Mouse (Mus musculus): ENCODE measurements around the gene Pklr. TPM values are rescaled to one million over a fixed set of nuclear protein-coding genes. Genes with fewer than 3 reads are reported as not detected.

Gene Pklr
- polyA plus RNA-seq, 1 experiment from 2014 or later = 0.98 TPM

DNA sequence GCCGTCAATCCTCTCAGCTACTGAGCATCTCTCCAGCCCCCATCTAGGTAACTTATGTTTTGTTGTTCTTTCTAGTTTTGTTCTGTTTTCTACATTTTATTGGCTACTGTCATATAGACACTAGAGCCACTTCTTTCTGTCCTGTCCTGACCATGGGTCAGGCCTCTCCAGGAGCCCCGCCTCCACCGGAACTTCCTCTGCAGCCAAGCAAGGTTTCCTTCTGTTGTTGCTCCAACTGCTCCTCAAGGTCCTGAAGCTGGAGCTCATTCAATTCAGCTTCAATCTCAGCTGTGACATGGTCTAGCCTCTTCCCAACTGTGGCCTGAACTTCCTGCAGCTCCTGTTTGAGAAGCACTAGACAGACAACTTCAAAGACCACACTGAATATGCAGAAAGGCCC is 6.0 kb upstream of the Pklr start:
- H3K27me3 ChIP-seq (replicated peaks) = peaks cover 17% of the 10 kb centered on the region
- no peak for ATAC-seq (ENCODE audit: extremely low read depth, insufficient number of reproducible peaks, low FRiP score, low TSS enrichment)
- no peak overlapping the region for H3K27ac ChIP-seq (replicated peaks)
- no peaks in the 10 kb centered on the region for H3K9me3 ChIP-seq
- WGBS = 83% methylated on average over 3 of the region's 3 CpGs
- H3K4me3 ChIP-seq = no peak overlapping the region
- no peak overlapping the region for H3K4me2 ChIP-seq
- H3K36me3 ChIP-seq = no peaks in the 10 kb centered on the region
- peaks cover 21% of the 10 kb centered on the region for H3K4me1 ChIP-seq
- H3K9ac ChIP-seq = no peak overlapping the region

DNA sequence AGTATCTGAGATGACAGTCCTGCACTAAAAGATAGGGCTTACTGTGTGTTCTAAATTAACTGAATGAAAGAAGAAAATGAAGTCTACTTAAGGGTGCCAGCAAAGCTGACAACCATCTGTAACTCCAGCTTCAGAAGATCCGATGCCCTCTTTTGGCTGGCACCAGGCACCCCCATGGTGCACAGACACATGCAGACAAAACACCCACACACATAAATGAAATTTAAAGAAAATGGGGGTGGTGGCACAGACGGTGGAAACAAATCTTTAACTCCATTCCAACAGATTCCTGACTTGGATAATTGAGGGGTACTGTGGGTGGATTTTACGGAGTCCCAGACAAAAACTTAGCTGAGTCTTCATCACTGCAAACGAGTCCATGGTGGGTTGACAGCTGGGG is 4.1 kb upstream of the Pklr start:
- Histone ChIP-seq H3K4me2 (peak overlapping the region; percentile 79), H3K36me3 (no peaks in the 10 kb centered on the region), H3K27ac (replicated peaks) (no peak overlapping the region), H3K9ac (no peak overlapping the region), H3K4me1 (peaks cover 21% of the 10 kb centered on the region), H3K9me3 (no peaks in the 10 kb centered on the region), H3K27me3 (replicated peaks) (peaks cover 33% of the 10 kb centered on the region), H3K4me3 (peak overlapping the region; percentile 48)
- 41% methylated on average over 4 of the region's 4 CpGs for WGBS
- ATAC-seq (ENCODE audit: extremely low read depth, insufficient number of reproducible peaks, low FRiP score, low TSS enrichment) = no peak

GRCm38 (mm10) chr3:89132285-89133062 is 3.5 kb upstream of the Pklr start:
- H3K9ac ChIP-seq = peak overlapping the region; percentile 75
- WGBS = 12% methylated on average over 30 of the region's 30 CpGs
- H3K36me3 ChIP-seq = no peaks in the 10 kb centered on the region
- H3K27me3 ChIP-seq (replicated peaks) = peaks cover 38% of the 10 kb centered on the region
- H3K4me1 ChIP-seq = peaks cover 21% of the 10 kb centered on the region
- H3K4me3 ChIP-seq = peak overlapping the region; percentile 48
- H3K9me3 ChIP-seq = no peaks in the 10 kb centered on the region
- ATAC-seq (ENCODE audit: extremely low read depth, insufficient number of reproducible peaks, low FRiP score, low TSS enrichment) = peak; percentile 31; the same call in 1 of the 2 replicates
- no peak overlapping the region for H3K27ac ChIP-seq (replicated peaks)
- peak overlapping the region; percentile 79 for H3K4me2 ChIP-seq

DNA sequence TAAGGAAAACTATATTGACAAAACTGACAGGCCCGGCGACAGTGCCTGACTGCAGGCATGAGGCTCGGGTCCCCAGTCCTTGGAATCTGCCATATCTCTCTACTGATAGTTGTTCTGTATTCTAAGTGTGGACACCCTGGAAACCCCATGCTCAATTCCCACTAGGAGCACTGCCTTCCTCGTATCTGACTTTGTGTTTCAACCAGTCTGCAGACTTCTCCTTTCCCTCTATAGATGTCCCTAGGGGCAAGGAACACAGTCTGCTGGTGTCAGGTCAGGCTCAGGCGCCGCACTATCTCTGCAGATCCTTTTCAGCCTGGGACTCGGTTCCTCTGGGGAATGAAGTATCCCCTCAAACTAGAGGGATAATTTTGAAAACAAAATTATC is 2.9 kb upstream of the Pklr start:
- H3K4me1 ChIP-seq = peaks cover 21% of the 10 kb centered on the region
- WGBS = 47% methylated on average over 7 of the region's 7 CpGs
- H3K9me3 ChIP-seq = no peaks in the 10 kb centered on the region
- peaks cover 38% of the 10 kb centered on the region for H3K27me3 ChIP-seq (replicated peaks)
- H3K9ac ChIP-seq = no peak overlapping the region
- no peaks in the 10 kb centered on the region for H3K36me3 ChIP-seq
- ATAC-seq (ENCODE audit: extremely low read depth, insufficient number of reproducible peaks, low FRiP score, low TSS enrichment) = no peak
- no peak overlapping the region for H3K27ac ChIP-seq (replicated peaks)
- peak overlapping the region; percentile 79; the same call in 1 of the 2 replicates for H3K4me2 ChIP-seq
- H3K4me3 ChIP-seq = no peak overlapping the region

DNA sequence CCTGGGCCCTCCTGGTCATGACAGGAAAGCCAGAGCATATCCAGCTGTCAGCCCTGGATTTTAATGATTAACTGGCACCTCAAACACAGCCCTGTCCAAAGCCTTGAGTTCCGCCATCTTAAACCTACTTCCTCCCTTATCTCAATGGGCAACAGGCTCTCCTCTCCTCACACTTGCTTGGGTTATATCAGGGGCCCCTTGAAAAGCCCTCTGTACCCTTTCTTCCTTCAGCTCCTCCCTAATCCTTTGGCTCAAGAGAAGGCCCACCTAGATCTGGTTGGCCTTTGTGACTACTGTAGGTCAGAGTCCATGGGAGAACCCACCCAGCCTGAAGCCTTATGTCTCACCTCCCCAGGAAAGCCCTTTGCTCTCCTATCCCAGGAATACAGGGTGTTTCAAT is 2.2 kb upstream of the Pklr start:
- Histone ChIP-seq H3K4me3 (no peak overlapping the region), H3K9ac (no peak overlapping the region), H3K27me3 (replicated peaks) (peaks cover 38% of the 10 kb centered on the region), H3K36me3 (no peaks in the 10 kb centered on the region), H3K27ac (replicated peaks) (no peak overlapping the region), H3K9me3 (no peaks in the 10 kb centered on the region), H3K4me1 (peaks cover 21% of the 10 kb centered on the region), H3K4me2 (no peak overlapping the region)
- 57% methylated on average over 1 of the region's 1 CpGs for WGBS
- ATAC-seq (ENCODE audit: extremely low read depth, insufficient number of reproducible peaks, low FRiP score, low TSS enrichment) = no peak

DNA sequence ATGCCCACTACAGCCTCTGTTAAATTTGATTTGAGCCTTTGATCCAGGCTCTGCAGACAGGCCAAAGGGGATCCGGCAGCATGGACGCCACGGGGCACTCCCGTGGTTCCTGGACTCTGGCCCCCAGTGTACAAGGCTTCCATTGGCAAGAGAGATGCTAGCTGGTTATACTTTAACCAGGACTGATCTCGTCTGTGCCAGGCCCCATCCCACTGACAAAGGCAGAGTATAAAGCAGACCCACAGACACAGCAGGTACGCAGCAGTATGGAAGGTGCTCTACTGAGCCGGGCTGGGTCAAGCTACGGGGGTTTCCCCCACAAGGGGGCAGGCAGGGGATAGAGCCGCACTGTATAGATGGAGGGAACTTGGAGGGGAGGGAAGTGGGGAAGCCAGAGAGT is 423 bp downstream of the Pklr start:
- WGBS = 36% methylated on average over 9 of the region's 9 CpGs

GRCm38 (mm10) chr3:89144821-89145220 is 8.9 kb downstream of the Pklr start:
- Histone ChIP-seq H3K36me3 (no peaks in the 10 kb centered on the region), H3K9ac (no peak overlapping the region), H3K4me2 (no peak overlapping the region), H3K9me3 (no peaks in the 10 kb centered on the region), H3K27me3 (replicated peaks) (peaks cover 88% of the 10 kb centered on the region), H3K4me3 (no peak overlapping the region), H3K27ac (replicated peaks) (no peak overlapping the region), H3K4me1 (peaks cover 8% of the 10 kb centered on the region)
- 76% methylated on average over 10 of the region's 10 CpGs for WGBS
- ATAC-seq (ENCODE audit: extremely low read depth, insufficient number of reproducible peaks, low FRiP score, low TSS enrichment) = no peak

More for the DNA sequence above, 423 bp downstream of the Pklr start:
- no peaks in the 10 kb centered on the region for H3K9me3 ChIP-seq
- peak overlapping the region; percentile 26; the same call in 1 of the 2 replicates for H3K4me3 ChIP-seq
- no peak overlapping the region for H3K9ac ChIP-seq
- peak overlapping the region; percentile 39 for H3K4me2 ChIP-seq
- peaks cover 45% of the 10 kb centered on the region for H3K27me3 ChIP-seq (replicated peaks)
- no peak for ATAC-seq (ENCODE audit: extremely low read depth, insufficient number of reproducible peaks, low FRiP score, low TSS enrichment)
- H3K27ac ChIP-seq (replicated peaks) = no peak overlapping the region
- H3K36me3 ChIP-seq = no peaks in the 10 kb centered on the region
- H3K4me1 ChIP-seq = peaks cover 21% of the 10 kb centered on the region

GRCm38 (mm10) chr3:89145566-89145965 is 9.6 kb downstream of the Pklr start:
- 55% methylated on average over 8 of the region's 8 CpGs for WGBS
- ATAC-seq (ENCODE audit: extremely low read depth, insufficient number of reproducible peaks, low FRiP score, low TSS enrichment) = no peak

DNA sequence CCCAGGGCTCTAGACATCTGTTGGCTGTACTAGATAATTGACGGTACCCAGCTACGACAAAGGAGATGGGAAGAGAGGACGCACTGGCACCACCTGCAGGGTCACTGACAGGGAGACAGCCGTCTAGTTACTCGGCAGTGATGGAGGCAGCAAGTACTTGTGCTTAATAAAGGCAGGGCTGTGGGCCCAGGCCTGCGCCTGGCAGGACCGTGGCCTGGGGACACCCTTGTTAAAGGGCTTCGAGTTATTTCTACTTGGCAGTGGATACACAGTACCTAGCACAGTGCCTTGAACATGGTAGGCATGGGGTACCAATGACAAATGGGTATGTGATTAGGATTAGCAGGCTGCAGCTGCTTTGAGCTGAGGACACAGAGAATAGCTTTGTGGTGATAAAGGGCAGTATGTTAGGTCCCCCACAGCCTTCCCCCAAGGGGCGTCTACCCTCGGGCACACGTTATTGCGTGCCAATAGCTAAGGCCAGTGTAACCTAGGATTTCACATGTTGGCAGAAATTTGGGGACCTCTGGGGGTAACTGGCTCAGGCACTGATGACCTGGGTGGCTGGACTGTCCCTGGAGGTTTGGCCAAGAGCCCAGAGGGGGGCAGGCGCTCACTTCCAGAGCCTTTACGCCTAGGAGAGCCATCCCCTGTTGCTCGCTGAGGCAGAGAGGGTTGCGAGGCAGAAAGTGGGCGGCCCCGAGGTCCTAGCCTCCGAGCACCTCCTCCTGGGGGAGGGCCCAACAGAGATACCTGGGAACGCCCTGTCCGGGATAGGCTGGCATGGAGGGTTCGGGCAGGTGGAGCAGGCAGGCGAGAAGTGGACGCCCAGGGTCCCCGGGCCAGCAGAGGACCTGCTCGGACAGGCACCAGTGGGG is 11.4 kb downstream of the Pklr start:
- H3K27me3 ChIP-seq (replicated peaks) = peaks cover 97% of the 10 kb centered on the region
- H3K9me3 ChIP-seq = no peaks in the 10 kb centered on the region
- H3K9ac ChIP-seq = 0 out of 2 replicates have a peak overlapping the region, but pooled peaks have one; percentile 41
- H3K4me3 ChIP-seq = peak overlapping the region; percentile 32
- H3K27ac ChIP-seq (replicated peaks) = no peak overlapping the region
- 19% methylated on average over 26 of the region's 26 CpGs for WGBS
- peaks cover 8% of the 10 kb centered on the region for H3K4me1 ChIP-seq
- peak; percentile 17; the same call in 1 of the 2 replicates for ATAC-seq (ENCODE audit: extremely low read depth, insufficient number of reproducible peaks, low FRiP score, low TSS enrichment)
- peak overlapping the region; percentile 63 for H3K4me2 ChIP-seq
- no peaks in the 10 kb centered on the region for H3K36me3 ChIP-seq

More at GRCm38 (mm10) chr3:89145566-89145965, 9.6 kb downstream of the Pklr start:
- no peak overlapping the region for H3K27ac ChIP-seq (replicated peaks)
- peaks cover 96% of the 10 kb centered on the region for H3K27me3 ChIP-seq (replicated peaks)
- no peak overlapping the region for H3K9ac ChIP-seq
- H3K4me1 ChIP-seq = peaks cover 8% of the 10 kb centered on the region
- no peak overlapping the region for H3K4me3 ChIP-seq
- no peaks in the 10 kb centered on the region for H3K36me3 ChIP-seq
- no peaks in the 10 kb centered on the region for H3K9me3 ChIP-seq
- no peak overlapping the region for H3K4me2 ChIP-seq

DNA sequence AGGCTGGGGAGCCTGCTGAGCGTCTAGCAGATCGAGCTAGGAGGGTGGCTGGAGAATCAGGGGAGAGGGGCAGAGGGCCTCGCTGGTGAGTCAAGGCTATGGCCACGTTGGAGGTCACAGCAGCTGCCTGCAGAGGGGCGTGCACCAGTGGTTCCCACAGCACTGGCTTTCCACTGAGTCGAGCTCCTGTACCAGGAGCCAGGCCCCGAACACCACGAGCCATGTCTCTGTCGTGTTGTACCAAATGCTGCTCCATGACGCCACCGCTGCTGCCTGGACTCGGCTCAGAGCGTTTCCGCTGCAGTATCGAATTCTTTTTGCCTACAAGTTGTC is 12.0 kb downstream of the Pklr start:
- Histone ChIP-seq H3K27ac (replicated peaks) (no peak overlapping the region), H3K27me3 (replicated peaks) (peaks cover 97% of the 10 kb centered on the region), H3K4me1 (peaks cover 8% of the 10 kb centered on the region), H3K36me3 (no peaks in the 10 kb centered on the region), H3K9ac (0 out of 2 replicates have a peak overlapping the region, but pooled peaks have one; percentile 41), H3K9me3 (no peaks in the 10 kb centered on the region), H3K4me3 (peak overlapping the region; percentile 32), H3K4me2 (peak overlapping the region; percentile 63)
- no peak for ATAC-seq (ENCODE audit: extremely low read depth, insufficient number of reproducible peaks, low FRiP score, low TSS enrichment)
- 8% methylated on average over 15 of the region's 15 CpGs for WGBS

GRCm38 (mm10) chr3:89148567-89148966 is 12.6 kb downstream of the Pklr start:
- Histone ChIP-seq H3K36me3 (no peaks in the 10 kb centered on the region), H3K9me3 (no peaks in the 10 kb centered on the region), H3K27me3 (replicated peaks) (peaks cover 95% of the 10 kb centered on the region), H3K4me1 (peaks cover 8% of the 10 kb centered on the region), H3K27ac (replicated peaks) (no peak overlapping the region), H3K9ac (no peak overlapping the region), H3K4me2 (no peak overlapping the region), H3K4me3 (no peak overlapping the region)
- WGBS = 68% methylated on average over 14 of the region's 14 CpGs
- no peak for ATAC-seq (ENCODE audit: extremely low read depth, insufficient number of reproducible peaks, low FRiP score, low TSS enrichment)
